Mouse (Mus musculus): ENCODE results near the gene Entpd1.

Gene Entpd1

DNA sequence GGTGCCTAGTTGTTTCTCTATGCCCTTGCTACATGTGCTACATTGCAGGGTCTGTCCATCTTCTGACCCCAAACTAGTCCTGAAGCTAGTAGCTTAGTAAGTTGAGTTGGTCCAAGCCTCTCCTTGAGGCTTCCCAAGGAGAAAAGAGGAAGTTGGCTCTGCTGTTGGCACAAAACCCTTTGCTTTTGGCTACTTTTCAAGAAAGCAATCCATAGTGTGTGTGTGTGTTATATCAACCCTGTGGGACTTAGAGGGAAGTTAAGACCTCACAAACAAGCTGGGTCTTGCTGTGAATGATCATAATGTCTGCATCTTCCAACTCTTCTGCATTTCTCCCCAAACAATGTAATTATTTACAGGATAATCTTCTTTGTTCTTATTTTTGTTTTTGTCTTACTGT is 16.8 kb downstream of the Entpd1 start:
- DNase-seq (ENCODE audit: low read depth): no peak

DNA sequence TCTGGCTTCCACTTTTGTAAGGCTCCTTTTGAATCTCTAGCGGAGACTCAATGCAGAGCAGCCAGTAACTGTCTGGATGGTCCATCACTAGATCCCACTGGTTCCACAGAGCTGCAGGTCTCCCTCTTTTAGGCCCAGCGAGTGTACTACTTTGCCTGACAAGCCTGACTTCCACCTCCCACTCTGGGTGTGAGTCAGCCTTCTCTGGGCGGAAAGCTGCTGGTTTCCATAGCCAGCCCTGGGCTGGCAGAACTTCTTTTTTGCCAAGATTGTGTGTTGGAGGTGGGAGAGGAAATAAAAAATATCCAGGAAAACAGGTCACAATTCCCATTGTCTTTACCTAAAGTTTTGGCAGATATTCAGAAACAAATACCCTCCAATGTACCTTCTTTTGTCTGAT is 17.9 kb downstream of the Entpd1 start:
- no peak for DNase-seq (ENCODE audit: low read depth)

DNA sequence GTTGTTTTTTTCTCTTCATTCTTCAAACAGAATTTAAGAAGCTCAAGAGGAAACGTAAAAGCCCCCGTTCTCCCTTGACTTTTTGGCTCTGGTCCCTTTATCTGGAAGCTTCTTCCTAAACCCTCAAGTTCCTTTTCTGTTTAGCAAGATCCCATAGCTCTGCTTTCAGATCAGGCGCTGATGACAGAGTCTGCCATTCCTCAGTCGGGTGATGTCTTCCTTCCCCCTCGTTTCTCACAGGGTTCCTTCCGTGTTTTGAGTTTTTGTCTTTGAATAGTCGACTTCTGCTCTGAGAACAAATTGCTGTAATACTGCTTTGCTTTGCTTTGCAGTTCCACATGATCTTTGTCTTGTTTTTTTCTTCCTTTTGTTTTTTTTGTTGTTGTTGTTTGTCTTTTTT is 18.4 kb downstream of the Entpd1 start:
- DNase-seq (ENCODE audit: low read depth): no peak

DNA sequence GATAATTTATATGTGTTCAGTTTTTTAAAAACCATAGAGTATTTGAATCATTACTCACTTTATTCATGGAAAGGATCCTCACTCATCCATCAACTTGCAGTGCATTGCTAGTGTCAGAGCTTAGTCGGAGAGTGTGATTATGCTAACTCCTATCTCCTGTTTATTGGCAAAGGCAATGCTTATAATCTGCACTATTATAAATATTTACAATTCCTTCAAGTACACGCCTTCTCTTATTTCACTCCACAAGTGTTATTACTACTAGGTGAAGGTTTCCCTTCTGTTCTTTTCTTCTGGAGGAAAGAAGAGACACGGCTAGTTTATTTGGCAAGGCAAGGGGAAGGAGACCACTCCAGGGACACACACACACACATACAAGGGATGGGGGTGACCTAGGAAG is 20.0 kb downstream of the Entpd1 start:
- no peak for DNase-seq (ENCODE audit: low read depth)

DNA sequence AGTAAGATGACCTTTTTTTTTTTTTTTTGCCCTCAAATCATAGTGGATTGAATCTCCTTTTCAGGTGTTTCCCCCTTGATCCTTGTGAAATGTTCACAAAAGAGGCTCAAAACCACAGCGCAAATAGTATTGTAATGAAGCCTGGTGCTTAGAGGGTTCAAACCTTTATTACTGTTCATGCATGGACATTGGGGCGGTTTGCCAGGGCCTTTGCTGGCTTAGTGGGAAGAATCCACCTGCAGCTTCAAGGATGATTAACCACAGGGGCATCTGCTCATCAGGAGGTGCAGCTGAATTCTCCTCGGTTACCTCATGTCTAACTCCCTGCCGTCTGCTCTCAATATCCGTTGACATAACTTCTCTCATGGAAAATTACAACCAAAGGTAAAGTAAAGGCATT is 20.5 kb downstream of the Entpd1 start:
- DNase-seq (ENCODE audit: low read depth): no peak

DNA sequence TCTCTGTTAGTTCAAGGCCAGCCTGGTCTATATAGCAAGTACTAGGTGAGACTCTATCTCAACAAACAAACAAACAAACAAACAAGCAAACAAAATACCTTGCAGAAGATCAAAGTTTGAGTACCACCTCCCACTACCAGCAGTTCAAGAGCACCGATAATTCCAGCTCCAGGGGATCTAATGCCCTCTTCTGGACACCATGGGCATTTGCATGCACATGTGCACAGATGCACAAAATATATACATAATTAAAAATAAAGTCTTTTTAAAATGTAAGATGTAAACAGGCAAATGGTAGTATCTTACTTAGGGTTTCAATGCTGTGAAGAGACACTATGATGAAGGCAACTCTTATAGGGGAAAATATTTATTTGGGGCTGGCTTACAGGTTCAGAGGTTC is 21.0 kb downstream of the Entpd1 start:
- DNase-seq (ENCODE audit: low read depth): peak; percentile 34

DNA sequence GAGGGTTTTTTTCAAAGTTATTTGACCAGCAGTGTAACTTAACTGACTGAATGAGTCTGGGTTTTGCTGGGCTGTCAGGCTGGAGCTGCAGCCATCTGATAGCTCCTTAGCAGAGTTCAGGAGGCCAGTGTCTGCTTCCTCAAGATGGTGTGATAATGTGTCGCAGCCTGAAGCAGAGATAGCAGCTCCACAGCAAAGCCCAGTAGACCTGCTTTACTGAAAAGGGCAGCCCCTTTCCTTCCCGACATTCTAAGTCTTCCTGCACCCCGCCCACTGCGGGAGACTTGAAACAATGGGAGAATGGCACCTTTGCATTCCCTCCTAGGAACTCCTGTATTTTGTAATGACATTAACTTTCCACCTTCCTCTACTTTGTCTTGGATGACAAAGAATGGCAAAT is 24.9 kb downstream of the Entpd1 start:
- DNase-seq (ENCODE audit: low read depth): no peak

DNA sequence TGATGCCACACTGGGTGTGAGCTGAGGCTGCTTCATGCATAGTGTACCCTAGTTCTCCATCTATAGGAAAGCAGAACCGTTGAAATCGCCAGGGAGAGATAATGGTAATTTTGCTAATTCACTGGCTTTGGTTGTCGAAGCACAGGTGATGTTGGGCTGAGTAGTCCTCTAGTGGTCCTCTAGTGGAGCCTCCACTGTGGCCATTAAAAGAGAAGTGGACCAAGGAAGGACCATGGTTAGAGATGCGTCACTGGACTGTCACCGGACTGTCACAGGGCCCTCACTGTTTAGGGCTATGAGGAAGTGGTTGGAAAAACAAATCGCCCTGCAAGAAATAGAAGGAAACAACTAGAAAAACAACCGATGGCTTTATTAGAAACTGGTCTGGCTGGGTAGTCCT is 25.4 kb downstream of the Entpd1 start:
- DNase-seq (ENCODE audit: low read depth): no peak

DNA sequence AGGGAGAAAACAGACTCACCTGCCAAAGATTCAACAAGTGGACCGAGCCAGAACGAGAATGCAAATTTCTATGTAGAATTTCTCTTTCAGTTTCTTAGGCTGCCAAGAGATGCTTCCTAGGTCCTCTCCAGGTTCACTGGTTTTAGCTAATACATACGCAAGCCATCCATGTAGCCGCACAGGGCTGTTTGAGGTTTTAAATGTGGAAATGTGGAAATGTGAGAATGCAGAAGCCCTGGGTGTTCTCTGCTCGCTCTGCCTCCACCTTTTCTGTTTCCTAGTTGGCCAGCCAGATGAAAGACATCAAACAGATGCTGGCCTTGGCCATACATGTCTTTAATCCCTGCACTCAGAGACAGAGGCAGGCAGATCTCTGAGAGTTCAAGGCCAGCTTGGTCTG is 26.4 kb downstream of the Entpd1 start:
- DNase-seq (ENCODE audit: low read depth): no peak

DNA sequence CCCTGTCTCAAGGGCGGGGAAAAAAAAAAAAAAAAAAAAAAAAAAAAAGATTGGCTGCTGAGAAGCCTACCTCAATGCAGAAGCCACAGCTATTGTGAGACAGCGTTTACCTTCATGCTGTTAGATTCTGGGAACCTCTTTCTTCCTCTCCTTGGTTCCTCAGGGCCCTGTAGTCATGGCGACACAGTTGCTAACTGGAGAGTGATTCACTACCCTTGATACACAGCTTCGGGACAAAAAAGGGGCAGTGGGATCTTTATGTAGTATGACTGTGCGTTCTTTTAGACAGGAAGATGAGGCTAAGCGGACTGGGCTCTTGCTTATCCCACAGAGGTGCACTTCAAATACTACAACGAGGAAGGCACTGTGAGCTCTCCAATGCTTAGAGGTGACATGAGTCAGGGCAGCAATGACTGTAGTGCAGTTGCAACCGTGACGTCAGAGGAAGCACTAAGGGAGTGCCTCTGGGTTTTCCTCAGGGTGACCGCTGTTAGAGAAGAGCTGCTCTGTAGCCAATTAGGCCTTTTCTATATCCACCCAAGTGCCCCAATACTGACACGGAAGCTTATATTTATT is 27.7 kb downstream of the Entpd1 start:
- DNase-seq (ENCODE audit: low read depth): peak; percentile 81

DNA sequence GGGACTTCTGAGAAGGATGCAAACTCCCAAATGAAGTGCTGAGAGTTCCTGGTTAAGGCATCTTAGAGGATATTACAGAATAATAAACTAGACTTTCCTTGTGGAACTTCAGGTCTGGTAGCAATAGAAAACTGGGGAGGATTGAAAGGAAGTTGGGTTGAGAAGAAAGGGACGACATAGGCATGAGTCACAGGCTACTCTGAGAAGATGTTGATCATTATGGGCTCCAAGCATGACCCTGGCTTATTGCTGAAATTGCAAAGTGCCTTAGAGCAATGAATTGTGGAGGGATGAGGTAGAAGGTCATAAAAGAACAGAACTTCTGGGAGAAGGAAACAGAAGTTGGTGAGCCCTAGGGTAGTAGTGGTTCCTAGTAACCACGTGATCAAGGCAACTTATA is 28.6 kb downstream of the Entpd1 start:
- no peak for DNase-seq (ENCODE audit: low read depth)

DNA sequence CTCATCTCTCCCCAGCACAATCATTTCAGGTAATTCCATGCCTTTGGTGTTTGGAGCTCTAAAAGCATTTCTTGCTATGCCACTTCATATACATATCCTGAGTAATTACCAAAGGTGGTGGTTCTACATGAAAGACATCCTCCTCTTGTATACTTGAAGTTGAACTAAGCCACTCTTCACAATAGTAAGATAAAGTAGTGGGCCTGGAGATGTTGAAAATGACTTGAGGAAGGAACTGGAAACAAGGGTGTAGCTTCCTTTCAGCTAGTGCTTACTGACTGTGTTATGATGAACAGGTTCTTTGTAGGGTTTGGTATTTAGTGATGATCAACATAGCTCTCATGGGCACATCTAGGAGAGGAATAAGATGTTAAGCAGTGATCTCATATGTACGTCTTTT is 31.7 kb downstream of the Entpd1 start:
- no peak for DNase-seq (ENCODE audit: low read depth)

DNA sequence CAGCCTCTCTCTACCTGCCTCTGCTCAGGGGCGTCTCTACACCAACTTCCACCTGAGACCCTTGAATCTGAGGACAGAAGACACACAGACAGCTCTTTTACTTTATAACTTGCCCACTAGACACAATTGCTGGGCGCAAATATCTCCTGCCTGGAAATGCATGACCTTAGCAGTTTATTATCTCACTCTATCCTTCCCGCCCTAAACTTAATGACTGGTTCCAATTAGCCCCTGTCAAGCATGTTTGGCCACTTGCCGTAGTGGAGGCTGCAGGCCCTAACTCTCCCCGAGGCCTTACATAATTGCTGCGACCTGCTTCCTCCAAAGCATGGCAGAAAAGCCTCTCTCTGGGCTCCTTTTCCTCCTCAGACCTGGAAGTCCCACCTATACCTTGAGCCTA is 34.2 kb downstream of the Entpd1 start:
- no peak for DNase-seq (ENCODE audit: low read depth)

DNA sequence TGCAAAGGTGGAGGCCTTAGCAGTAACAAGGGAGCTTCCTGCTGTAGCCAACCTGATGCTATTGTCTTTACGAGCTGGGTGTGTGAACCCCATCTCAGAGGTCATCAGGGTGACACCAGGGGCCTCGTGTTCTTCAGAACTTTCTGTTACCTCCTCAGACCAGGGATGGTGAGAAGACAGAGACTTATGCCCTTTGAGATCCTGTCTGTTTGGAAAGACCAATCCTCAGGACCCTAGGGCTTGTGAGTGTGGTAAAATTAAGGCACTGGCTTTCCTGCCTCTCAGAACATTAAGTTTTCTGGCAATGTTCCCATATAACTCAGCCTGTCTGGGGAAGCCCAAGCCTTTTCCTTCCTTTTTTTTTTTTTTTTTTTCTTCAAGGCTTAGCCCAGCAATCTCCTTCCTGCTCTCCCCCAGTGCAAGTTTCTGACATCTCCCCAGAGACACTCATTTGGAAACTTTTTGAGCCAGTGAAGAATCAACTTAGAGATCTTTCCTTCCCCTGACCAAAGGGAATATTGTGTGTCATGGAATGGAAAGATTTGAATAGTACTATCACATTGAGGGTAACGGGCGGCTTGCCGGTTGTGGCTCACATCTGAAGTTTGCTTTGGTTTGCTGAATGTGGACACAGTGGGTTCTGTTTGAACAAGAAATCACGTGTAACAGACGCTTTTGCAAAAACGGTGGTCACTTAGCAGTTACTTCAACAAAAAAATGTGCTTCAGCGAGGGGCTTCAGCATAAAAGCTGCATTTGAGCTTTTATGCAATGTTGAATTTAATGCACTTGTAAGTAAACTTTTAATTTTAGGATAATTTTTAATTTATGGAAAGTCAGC is 35.4 kb downstream of the Entpd1 start:
- DNase-seq (ENCODE audit: low read depth): no peak

DNA sequence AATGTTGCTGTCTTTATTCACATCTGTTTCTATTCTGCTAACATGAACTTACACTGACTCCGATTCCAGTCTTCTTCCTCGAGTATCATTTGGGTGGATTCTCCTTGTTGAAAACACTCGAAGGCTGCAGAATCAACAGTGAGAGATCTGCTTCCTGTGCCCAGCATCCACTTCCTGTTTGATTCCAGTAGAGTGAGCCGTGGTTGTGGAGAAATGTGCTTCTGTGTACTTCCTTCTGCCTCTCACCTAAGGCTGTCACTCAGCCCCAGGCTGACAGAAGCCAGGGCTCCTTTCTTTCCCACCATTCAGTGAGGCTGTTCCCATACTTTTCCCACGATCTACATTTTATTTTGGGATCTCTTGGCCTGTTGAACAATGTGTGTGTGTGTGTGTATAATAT is 37.9 kb downstream of the Entpd1 start:
- peak; percentile 26 for DNase-seq (ENCODE audit: low read depth)

DNA sequence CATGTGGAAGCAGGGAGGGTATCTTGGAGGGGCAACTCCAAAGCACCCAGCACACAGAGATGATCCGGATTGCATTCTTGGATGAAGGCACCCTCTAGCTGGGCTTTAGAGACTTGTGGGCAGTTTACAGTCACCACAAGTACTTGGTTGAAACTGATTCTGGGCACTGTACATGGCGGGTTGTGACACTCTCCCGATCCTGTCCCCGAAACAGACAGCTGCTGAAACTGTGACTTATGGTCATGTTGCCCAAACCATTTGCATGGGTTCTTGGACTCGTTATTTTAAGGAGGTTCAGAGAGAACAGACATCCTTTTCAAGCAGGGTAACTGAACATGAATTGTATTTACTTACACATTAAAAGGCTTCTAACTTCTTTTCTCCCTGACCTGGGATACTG is 44.0 kb downstream of the Entpd1 start:
- no peak for DNase-seq (ENCODE audit: low read depth)

DNA sequence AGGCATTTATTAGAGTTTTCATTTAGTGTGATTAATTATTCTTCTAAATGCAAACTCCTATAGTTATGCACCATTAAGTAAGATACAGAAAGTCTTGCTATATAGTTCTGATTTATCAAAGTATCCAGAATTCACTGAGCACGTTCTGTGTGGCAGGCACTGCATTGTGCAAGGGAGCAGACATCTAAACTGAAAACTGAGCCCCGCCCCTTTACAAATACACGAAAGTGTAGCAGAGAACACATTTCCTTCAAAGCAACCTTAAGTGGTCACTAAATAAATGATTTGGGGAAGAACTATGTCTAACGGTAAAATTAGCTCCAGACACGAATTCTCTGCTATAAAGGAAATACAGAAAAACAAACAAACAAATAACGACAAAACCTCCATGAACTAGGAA is 46.1 kb downstream of the Entpd1 start:
- no peak for DNase-seq (ENCODE audit: low read depth)

DNA sequence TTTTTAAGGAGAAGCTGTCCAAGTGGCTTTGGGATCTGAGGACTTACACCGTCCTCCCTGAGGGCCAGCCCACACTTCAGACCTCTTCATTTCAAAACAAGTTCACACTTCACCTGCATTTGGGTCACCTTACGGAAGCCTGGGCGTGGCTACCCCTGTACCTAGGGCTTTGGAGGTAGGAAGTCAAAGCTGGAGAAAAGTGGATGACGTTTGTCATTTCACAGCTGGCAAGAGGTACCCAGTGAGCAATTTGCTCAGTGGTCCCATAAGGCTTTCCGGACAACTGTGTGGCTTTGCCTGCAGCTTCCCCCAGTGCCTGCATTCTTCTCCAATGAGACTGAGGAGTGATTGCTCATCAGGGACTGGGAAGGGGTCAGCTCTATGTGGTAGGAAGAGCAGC is 46.8 kb downstream of the Entpd1 start:
- DNase-seq (ENCODE audit: low read depth): peak; percentile 29

DNA sequence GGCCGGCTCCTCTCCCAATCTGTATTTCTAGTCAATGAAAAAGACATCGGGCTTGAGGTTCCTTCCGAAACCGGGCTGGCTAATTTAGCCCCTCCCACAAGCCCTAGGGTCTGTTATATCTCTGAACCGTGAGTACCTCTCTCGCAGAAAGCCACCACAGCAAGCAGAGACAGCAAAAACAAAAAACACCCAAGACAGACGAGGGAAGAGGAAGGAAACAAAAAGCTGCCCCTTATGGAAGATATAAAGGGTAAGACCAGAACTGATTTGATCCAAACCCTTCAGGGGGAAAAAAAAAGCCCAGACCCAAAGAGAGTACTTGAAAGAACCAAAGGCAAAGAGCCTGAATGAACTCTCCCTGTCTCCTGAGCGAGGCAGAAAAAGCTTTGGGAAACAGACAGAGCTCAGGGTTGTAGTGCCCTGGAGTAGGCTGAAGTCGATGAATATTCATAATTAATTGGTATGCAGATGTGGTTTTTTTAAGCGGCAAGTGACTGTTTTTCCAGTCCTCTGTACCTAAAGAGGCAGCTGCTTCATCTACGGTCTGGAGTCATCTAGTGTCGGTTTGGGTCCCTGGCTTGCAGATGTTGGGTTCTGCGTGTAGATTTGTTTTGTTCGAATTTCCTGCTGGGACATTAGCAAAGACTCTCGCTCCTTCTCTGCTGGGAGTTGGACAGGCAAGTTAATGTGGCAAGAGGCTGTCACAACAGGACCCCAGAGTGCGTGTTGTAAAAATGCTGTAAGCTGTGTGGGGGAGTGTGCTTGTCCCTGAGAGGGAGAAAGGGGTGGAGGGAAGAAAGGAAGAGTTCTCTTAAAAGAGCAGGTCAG is 47.7 kb downstream of the Entpd1 start:
- DNase-seq (ENCODE audit: low read depth): peak; percentile 77

DNA sequence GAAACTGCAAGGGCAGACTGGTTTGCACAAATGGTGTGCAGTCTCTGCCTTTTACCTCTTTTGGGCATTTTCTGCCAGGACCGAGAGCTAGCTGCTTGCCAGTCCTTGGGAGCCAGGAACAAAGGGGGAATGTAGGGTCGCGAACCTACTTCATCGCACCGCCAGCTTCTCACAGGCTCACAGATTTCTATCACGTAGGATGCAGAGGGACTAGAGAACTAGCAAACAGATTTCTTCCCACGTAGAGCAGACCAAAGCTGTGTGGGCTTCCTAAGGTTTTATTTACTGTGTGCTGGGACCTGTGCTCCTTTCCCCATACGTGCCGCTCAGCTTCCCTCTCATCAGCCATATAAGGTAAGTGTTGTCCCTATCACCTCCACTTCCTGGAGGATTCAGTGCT is 48.3 kb downstream of the Entpd1 start:
- no peak for DNase-seq (ENCODE audit: low read depth)

DNA sequence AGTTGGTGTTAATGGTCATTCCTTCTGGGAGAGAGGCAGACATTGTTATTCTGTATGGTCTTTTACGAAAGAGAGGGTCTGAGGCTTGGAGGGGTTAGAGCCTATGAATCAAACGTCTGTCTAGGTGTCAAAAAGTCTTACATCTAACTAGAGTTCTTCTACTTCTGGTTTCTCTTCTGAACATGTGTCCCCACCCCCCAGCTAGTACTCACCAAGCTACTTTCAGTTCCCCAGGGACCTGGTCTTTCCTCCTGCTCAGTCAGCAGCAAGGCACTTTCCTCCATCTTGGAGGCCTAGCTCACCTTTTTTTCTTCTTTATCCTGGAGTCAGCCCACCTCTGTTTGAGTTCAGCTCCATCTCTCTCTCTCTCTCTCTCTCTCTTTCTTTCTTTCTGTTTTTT is 48.9 kb downstream of the Entpd1 start:
- peak; percentile 84 for DNase-seq (ENCODE audit: low read depth)

DNA sequence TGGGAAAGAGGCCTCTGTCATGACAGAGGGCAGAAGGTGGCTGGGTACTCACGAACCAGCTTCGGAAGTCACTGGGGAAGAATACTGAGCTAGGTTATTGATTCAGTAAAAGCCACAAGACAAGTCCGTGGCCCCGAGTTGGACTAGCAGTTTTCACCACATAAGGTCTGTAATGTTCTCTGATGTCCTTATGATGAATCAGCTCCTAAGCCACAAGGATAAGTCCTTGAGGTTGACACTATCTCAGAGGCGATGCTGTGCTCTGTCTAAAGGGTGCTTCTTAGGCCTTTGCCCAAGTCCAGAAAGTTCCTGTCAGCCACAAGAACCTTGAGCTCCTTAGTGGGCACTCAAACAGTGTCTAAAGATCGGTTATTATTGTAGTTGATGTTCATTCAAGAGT is 49.7 kb downstream of the Entpd1 start:
- DNase-seq (ENCODE audit: low read depth): peak; percentile 36

DNA sequence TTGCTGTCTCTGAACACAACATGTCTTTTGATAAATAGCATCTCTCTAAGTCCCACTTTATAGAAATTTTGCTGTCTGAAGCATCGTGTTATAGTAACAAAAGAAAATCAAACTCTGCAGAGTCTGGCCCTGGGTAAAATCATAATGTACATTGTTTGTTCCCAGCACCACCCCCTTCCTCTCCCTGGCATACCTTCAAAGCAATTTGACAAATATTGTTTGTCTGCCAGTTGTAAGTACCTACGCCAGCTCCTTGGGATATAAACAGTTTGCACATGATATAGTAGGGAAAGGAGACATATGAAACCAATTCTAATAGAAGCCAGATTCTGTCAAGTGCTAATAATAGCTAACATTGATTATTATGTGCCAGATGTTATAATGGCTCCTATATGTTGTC is 50.6 kb downstream of the Entpd1 start:
- DNase-seq (ENCODE audit: low read depth): no peak
